Mouse (Mus musculus): ENCODE data around the gene Ghrhr. TPM values are rescaled to one million over a fixed set of nuclear protein-coding genes. Genes with fewer than 3 reads are reported as not detected.

The Ghrhr gene
- total and polyA plus RNA-seq, 3 experiments, result not detected

DNA sequence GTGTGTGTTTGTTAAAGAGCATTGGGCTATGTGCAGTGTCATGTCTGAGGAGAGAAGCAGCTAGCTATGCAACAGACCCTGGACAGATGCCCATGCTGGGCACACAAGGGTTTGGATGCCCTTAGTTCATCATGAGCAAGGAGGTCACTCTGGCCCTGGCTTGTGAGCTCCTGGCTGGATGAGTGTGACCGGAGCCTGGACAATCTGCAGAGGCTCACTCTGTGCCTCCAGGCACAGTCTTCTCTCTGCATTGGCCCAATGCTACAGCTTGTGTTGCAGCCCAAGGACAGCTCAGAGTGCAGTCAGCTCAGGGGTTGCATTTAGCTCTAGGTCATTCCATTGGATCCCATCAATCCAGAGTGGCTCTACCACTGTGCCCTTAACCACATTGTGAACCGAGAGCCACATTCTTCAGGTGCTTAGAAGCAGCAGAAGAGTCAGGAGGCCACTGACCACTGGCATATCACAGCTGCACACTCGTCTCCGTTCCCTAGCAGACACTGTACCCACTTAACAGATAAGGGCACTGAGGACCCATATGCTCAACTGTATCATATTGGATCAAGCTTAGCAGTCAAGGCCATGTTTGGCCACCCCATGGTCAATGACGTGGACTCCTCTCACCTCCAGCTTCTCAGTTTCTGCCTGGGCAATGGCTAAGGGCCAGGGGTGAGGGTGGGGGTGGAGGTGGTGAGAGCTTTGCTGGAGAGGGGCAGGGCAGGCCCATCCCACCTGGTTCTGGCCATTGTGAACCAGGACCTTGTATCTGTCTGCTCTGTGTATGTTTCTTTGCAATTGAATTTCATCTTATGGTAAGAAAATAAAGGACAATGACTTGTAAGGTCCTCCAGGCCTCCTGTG, 28.2 kb upstream of the Ghrhr start:
- Histone ChIP-seq H3K36me3 (ENCODE audit: control insufficient read depth in 1 of 2, insufficient read depth in 2 of 2, low read length in 2 of 2) (no peaks in the 10 kb centered on the region), H3K27ac (ENCODE audit: control insufficient read depth, low read depth, low read length) (no peak overlapping the region), H3K9ac (ENCODE audit: control insufficient read depth, low read depth, low read length, poor library complexity, severe bottlenecking) (no peak overlapping the region), H3K79me2 (ENCODE audit: control insufficient read depth, insufficient read depth, low read length, poor library complexity) (no peaks in the 10 kb centered on the region), H3K4me1 (ENCODE audit: control insufficient read depth in 1 of 2, insufficient read depth in 2 of 2, low read length in 2 of 2) (no peaks in the 10 kb centered on the region), H3K9me3 (replicated peaks; ENCODE audit: insufficient read depth, low read length) (no peaks in the 10 kb centered on the region), H3K27me3 (ENCODE audit: control insufficient read depth in 1 of 2, insufficient read depth in 2 of 2, low read length in 2 of 2) (no peaks in the 10 kb centered on the region), H3K4me3 (ENCODE audit: control insufficient read depth in 1 of 2, insufficient read depth in 1 of 2, low read depth in 2 of 2, low read length in 2 of 2) (no peak overlapping the region)
- DNase-seq (ENCODE audit: low read depth, low spot score), result no peak
- TF ChIP-seq MEF2A (IDR thresholded peaks at IDR 0.05; ENCODE audit: extremely low read depth, insufficient replicate concordance, low read depth, low read length, poor library complexity, severe bottlenecking) (no peak), ELF1 (IDR thresholded peaks at IDR 0.05; ENCODE audit: low read depth, low read length) (no peak), ZNF384 (IDR thresholded peaks at IDR 0.05; ENCODE audit: low read depth, low read length) (no peak), MXI1 (IDR thresholded peaks at IDR 0.05; ENCODE audit: low read depth, low read length) (no peak)

GRCm38 (mm10) chr6:55349231-55349630, 26.9 kb upstream of the Ghrhr start:
- H3K27ac ChIP-seq (ENCODE audit: control insufficient read depth, low read depth, low read length), result no peak overlapping the region
- no peak overlapping the region for H3K9ac ChIP-seq (ENCODE audit: control insufficient read depth, low read depth, low read length, poor library complexity, severe bottlenecking)
- H3K4me1 ChIP-seq (ENCODE audit: control insufficient read depth in 1 of 2, insufficient read depth in 2 of 2, low read length in 2 of 2), result no peaks in the 10 kb centered on the region

DNA sequence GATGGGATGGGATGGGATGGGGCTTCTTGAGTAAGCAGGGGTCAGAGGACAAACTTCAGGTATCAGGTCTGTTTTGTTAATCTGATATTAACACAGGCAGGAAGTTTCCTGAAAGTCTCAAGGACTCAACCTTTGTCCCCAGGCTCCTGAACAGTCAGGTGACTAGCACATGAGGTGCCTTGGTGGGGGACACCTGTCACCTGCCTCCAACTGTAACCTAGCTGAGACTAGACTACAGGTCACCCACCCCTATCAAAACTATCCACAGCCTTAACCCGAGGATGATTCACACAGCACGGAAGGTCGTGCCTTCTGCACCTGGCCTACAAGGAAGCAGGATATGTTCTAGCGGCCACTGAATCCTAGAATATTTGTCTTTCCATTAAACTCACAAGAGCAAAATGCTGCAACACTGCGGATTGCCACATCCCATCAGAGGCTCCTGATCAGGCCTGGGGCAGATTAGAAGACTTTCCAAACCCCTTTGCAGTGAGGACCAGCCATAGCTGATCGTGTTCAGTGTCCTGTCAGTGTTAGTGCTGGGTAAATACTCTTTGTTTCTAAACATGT, 25.6 kb upstream of the Ghrhr start:
- DNase-seq (ENCODE audit: low read depth, low spot score), result no peak
- no peaks in the 10 kb centered on the region for H3K4me1 ChIP-seq (ENCODE audit: control insufficient read depth in 1 of 2, insufficient read depth in 2 of 2, low read length in 2 of 2)
- no peak overlapping the region for H3K27ac ChIP-seq (ENCODE audit: control insufficient read depth, low read depth, low read length)

More at GRCm38 (mm10) chr6:55349231-55349630, 26.9 kb upstream of the Ghrhr start:
- no peaks in the 10 kb centered on the region for H3K36me3 ChIP-seq (ENCODE audit: control insufficient read depth in 1 of 2, insufficient read depth in 2 of 2, low read length in 2 of 2)
- no peaks in the 10 kb centered on the region for H3K79me2 ChIP-seq (ENCODE audit: control insufficient read depth, insufficient read depth, low read length, poor library complexity)
- no peaks in the 10 kb centered on the region for H3K9me3 ChIP-seq (replicated peaks; ENCODE audit: insufficient read depth, low read length)
- no peaks in the 10 kb centered on the region for H3K27me3 ChIP-seq (ENCODE audit: control insufficient read depth in 1 of 2, insufficient read depth in 2 of 2, low read length in 2 of 2)
- DNase-seq (ENCODE audit: low read depth, low spot score), result no peak
- TF ChIP-seq ZKSCAN1 (IDR thresholded peaks at IDR 0.05; ENCODE audit: low read depth, low read length) (no peak), BHLHE40 (IDR thresholded peaks at IDR 0.05; ENCODE audit: borderline replicate concordance, low read depth, low read length) (no peak), CHD1 (IDR thresholded peaks at IDR 0.05; ENCODE audit: low read depth, low read length) (no peak), UBTF (IDR thresholded peaks at IDR 0.05; ENCODE audit: borderline replicate concordance, insufficient read depth, low read depth, low read length) (no peak), NRF1 (IDR thresholded peaks at IDR 0.05; ENCODE audit: insufficient read depth, low read depth, low read length, poor library complexity, severe bottlenecking) (no peak), KAT2A (conservative IDR thresholded peaks at IDR 0.05; ENCODE audit: low read depth, low read length) (no peak), RCOR1 (IDR thresholded peaks at IDR 0.05; ENCODE audit: low read depth, low read length) (no peak), ETS1 (IDR thresholded peaks at IDR 0.05; ENCODE audit: low read depth, low read length) (no peak)
- H3K4me3 ChIP-seq (ENCODE audit: control insufficient read depth in 1 of 2, insufficient read depth in 1 of 2, low read depth in 2 of 2, low read length in 2 of 2), result no peak overlapping the region

More for the DNA sequence above, 25.6 kb upstream of the Ghrhr start:
- no peaks in the 10 kb centered on the region for H3K36me3 ChIP-seq (ENCODE audit: control insufficient read depth in 1 of 2, insufficient read depth in 2 of 2, low read length in 2 of 2)
- no peak overlapping the region for H3K9ac ChIP-seq (ENCODE audit: control insufficient read depth, low read depth, low read length, poor library complexity, severe bottlenecking)
- H3K4me3 ChIP-seq (ENCODE audit: control insufficient read depth in 1 of 2, insufficient read depth in 1 of 2, low read depth in 2 of 2, low read length in 2 of 2), result no peak overlapping the region
- H3K27me3 ChIP-seq (ENCODE audit: control insufficient read depth in 1 of 2, insufficient read depth in 2 of 2, low read length in 2 of 2), result no peaks in the 10 kb centered on the region
- no peaks in the 10 kb centered on the region for H3K79me2 ChIP-seq (ENCODE audit: control insufficient read depth, insufficient read depth, low read length, poor library complexity)
- TF ChIP-seq UBTF (IDR thresholded peaks at IDR 0.05; ENCODE audit: borderline replicate concordance, insufficient read depth, low read depth, low read length), result no peak
- no peak for TF ChIP-seq JUND (IDR thresholded peaks at IDR 0.05; ENCODE audit: low read depth, low read length)
- no peak for TF ChIP-seq MAX (IDR thresholded peaks at IDR 0.05; ENCODE audit: low read length)
- TF ChIP-seq TBP (IDR thresholded peaks at IDR 0.05; ENCODE audit: low read depth, low read length), result no peak
- TF ChIP-seq SMC3 (IDR thresholded peaks at IDR 0.05; ENCODE audit: low read depth, low read length), result no peak
- TF ChIP-seq MAFK (IDR thresholded peaks at IDR 0.05; ENCODE audit: borderline replicate concordance, low read depth, low read length), result no peak
- no peak for TF ChIP-seq E2F4 (IDR thresholded peaks at IDR 0.05; ENCODE audit: borderline replicate concordance, low read depth, low read length)
- TF ChIP-seq ZMIZ1 (IDR thresholded peaks at IDR 0.05; ENCODE audit: low read depth, low read length), result no peak
- TF ChIP-seq TAL1 (IDR thresholded peaks at IDR 0.05; ENCODE audit: low read length), result no peak
- TF ChIP-seq NELFE (IDR thresholded peaks at IDR 0.05; ENCODE audit: low read depth, low read length), result no peak
- TF ChIP-seq RCOR1 (IDR thresholded peaks at IDR 0.05; ENCODE audit: low read depth, low read length), result no peak
- TF ChIP-seq ZC3H11A (IDR thresholded peaks at IDR 0.05; ENCODE audit: low read depth, low read length), result no peak
- TF ChIP-seq ZNF384 (IDR thresholded peaks at IDR 0.05; ENCODE audit: low read depth, low read length), result no peak
- TF ChIP-seq MYC (IDR thresholded peaks at IDR 0.05; ENCODE audit: low read depth, low read length), result no peak
- no peak for TF ChIP-seq MXI1 (IDR thresholded peaks at IDR 0.05; ENCODE audit: low read depth, low read length)
- TF ChIP-seq RAD21 (IDR thresholded peaks at IDR 0.05; ENCODE audit: low read depth, low read length), result no peak
- TF ChIP-seq POLR2AphosphoS5 (IDR thresholded peaks at IDR 0.05; ENCODE audit: borderline replicate concordance, low read depth, low read length), result no peak
- TF ChIP-seq ZKSCAN1 (IDR thresholded peaks at IDR 0.05; ENCODE audit: low read depth, low read length), result no peak
- no peaks in the 10 kb centered on the region for H3K9me3 ChIP-seq (replicated peaks; ENCODE audit: insufficient read depth, low read length)
